Mouse (Mus musculus) A20 (cell line): Measurements from ENCODE around the gene Amot.

Experiments used
- DNase-seq: peaks from one replicate; pipeline ENCODE4 v3.0.0-alpha.2; 2011; ENCODE audit warnings: low read depth, low spot score

The Amot gene

GRCm38 (mm10) chrX:145504717-145505415, at the start of gene Amot:
Amot (minus strand) TSS chrX:145505181.
- DNase-seq: no peak

GRCm38 (mm10) chrX:145545060-145545459, 40.1 kb upstream of the Amot start:
- no peak for DNase-seq

DNA sequence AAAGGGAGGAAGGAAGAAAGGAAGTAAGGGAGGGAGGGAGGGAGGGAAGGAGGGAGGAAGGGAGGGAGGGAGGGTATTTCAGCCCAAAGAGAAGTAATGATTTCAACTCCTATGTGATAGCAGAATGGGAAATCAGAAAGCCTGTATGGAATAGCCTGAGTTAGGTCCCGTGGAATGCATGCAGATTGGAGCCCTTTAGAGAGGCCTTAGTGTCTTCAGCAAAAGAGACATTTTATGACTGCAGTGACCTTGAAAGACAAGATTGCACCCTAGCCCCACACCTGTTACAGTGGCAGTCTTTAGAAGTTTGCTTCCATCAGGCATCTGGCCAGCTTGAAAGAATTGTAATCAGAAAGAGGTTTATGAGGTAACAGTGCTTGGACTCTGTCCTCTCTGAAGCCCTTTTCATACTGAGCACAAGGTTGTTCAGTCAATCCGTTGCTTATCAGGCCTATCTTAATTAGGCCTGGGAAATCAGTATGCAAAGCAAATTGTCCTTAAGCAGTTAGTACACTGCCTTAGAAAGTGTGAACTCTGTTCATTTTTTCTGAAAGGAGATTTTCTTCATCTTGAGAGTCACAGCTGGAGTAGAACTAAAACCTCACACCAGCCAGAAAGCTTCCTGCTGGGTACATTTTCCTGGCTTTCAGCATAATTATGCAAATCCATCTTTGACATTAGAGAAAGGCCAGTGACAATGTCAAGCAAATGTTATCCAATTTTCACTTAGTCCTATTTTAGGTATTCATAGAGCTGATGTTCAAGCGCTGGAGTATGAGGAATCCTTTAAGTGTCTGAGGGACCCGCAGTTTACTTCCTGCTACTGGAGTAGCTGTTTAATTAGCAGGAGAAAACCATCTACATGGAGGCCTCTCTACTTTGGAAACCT, 38.9 kb upstream of the Amot start:
- DNase-seq: no peak

- DNase-seq: no peak
Measured at GRCm38 (mm10) chrX:145541050-145541449, 36.1 kb upstream of the Amot start.

DNA sequence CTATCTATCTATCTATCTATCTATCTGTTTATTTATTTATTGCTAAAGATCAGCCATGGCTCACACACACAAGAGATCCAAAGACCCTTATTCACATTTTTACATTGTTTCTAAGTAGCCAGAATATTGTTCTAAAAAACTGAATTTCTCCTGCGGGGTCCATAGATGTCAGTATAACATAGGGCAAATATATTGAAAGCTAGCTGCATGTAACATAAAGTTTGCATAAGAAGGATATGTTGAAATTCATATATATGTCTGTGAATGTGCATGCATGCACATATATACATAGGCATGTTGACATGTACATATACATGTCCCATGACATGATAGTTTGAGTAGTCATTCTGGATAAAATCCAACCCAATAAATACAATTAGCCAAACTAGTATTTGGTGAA, 35.3 kb upstream of the Amot start:
- no peak for DNase-seq

DNA sequence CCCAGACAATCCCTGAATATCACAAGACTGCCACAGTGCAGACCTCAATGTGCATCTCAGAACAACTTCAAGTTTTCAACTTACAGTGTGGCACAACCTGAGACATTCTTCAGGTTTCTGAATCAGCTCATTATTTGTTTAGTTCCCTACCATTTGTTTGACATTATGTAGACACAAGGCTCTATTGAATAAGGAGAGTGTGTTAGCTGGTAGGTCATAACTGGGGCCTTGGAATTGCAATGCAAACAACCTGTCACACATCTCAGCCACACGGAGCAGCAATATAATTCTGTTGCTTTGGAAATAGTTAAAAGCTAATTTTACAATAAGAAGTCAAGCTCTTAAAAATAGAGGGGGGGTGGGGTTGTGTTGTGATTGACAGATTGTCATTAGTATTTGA, 24.6 kb upstream of the Amot start:
- DNase-seq: no peak

DNA sequence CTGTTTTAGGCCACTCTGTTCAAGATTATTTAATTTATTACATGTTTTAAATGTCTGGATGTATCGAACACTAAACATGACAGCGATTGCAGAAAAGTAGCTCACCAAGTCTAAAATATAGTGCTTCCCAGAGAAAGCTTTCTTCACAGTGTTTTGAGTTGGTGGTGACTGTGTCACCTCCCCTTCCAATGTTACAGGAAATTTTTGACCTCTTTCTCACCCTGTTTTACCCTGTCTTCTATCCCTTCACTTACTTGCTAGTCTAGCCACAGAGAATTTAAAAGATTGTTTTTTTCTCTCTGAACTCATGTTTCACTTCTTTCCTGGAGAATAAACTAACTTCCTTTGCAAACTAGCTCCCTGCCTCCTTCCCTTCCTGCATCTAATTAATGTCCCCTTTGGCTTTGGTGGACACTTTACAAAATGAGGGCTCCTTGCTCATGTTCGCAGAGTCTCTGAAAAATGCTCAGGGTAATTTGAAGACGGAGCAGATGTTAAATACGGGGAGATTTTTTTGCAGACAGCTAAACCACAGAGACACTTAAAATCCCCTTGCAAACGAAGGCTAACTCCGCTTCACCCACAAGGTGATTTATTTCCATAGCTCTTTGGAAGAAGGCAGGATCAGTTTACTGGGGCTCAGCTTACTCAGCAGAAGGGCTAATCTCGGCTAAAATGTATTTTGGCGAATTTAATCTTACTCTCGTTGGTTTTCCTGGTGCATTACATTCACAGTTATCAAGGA, 11.5 kb upstream of the Amot start:
- DNase-seq: no peak

GRCm38 (mm10) chrX:145515498-145516158, 10.6 kb upstream of the Amot start:
- DNase-seq: no peak

DNA sequence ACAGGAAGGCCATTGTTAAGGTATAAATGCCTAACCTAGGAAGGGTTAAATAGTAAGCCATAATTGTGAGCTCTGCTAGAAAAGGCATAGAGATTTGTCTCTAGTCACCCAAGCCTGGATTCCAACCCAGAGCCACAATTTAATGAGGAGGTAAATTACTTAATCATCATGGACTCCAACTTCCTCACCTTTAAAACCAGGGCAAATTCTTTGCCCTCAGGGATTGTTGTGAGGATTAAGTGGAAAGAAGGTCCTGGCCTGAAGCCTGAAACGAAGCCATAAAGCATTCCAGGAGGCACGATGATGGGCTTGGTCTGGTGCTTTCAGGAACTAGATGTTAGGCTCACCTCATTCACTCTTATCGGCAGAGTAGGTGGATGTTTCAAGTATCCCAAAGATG, 5.7 kb upstream of the Amot start:
- DNase-seq: no peak

DNA sequence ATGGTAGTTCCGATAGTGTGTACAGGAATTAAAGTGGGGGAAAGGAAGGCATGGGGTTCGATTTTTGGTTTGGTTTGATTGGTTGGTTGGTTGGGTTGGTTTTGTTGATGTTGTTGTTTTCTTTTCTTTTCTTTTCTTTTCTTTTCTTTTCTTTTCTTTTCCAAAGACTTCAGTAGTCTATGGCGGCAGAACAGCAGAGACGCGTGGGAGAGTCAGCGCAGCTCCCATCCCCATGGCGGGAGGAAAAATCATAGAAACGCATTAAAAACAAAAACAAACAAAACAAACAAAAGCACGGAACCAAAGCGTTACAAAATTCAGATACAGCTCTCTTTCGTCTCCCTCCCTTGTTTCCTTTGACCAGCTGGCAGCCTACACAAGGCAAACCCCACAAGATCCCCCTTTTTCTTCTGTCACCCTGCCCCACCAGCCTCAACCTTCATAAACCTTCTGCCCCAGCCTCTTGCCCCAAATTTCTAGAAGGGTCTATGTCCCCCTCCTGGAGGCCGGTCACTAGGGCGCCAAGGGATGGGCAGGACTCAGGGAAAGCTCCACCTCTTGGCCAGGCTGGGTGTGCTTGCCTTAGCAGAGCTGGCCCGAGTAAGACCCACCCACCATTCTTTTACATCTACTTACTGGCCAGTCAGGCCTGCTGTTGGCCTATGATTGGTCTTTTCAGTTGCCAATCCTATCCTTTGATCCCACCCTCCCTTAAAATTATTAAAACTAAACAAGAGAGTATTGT, 648 bp upstream of the Amot start:
- DNase-seq: no peak

DNA sequence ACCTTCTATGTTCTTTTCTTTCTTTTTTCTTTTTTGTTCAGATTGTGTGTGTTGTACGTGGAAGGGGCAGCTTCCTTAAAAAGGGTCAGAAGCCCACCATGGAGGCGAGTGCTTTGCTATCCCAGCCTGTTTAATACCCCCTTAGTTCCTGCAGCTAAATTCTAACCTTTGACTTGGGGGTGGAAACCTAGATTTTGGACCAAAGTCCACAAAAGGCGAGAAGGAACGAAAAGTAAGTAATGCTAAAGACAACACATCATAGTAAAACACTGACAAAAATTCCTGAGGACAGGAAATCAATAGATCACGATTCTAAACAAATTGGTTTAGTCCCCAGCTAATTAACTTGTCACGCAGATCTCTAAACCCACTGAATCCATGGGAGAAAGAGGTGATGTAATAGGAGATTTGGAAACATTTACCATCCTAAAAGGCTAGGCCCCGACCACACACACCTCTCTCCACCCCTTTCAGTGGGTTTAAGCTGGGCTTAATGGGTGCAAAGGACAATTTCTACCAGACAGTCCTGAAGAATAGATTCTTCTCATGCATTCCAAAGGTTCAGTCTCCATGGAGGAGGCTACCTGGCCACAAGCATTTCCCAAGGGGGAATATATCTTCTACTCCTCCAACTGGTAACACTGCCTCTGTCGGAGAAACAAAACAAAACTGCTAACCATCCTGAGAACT, 3.2 kb downstream of the Amot start:
- no peak for DNase-seq

GRCm38 (mm10) chrX:145499101-145499500, 5.9 kb downstream of the Amot start:
- DNase-seq: no peak

GRCm38 (mm10) chrX:145498691-145499090, 6.3 kb downstream of the Amot start:
- DNase-seq: no peak

DNA sequence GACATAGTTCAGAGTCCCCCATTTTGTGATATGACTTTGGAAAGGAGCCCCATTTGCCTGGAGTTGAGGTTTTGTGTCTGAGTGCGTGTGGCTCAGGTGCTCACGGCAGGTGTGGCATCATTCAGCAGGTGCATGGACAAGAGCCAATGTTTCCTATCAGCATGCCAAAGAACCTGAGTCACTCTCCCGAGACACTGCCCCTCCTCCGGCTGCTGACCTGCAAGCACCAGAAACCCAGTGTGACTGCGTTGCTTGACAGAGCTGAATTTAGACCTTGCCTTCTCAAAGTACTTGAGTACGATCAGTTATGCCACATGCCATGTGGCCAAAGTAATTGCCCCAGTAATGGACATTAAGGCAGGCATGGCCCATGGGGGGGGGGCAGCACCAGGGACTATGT, 7.5 kb downstream of the Amot start:
- no peak for DNase-seq

GRCm38 (mm10) chrX:145495381-145495780, 9.6 kb downstream of the Amot start:
- no peak for DNase-seq

GRCm38 (mm10) chrX:145490821-145491220, 14.2 kb downstream of the Amot start:
- no peak for DNase-seq

DNA sequence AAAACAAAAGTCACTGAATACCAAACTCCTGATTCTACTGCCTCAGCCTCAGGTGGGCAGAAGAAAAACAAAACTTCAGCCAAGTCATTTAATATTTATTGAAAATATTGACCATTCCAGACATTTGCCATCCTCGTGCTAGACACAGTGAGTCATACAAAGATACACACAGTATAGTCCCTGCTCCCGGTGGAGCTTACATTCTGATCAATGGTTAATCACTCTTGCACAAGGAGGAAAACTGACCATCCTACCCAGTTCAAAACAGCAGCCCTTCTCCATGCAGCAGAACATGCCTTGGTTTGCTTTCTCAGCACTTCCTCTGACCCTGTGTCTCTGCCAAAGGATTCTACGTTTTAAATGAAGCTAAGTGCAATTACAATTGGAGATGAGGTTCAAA, 14.6 kb downstream of the Amot start:
- DNase-seq: no peak

DNA sequence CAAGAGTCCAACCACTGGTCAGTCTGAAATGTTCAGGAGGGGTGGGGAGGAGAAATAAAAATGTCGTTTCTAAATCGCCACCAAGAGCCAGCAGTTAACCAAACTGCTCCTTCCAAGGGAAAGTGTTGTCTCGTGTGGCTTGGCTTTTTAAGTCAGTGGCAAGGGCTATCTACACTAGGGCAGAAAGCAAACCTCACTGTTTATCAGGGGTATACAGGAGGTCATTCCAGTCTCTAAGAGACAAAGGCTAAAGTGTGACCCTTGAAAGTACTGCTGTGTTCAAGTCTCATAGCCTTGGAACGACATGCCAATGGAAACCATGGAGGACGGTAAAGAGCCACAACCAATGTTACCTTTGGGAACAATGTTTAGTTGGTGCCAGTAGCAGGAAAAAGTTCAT, 15.0 kb downstream of the Amot start:
- no peak for DNase-seq

DNA sequence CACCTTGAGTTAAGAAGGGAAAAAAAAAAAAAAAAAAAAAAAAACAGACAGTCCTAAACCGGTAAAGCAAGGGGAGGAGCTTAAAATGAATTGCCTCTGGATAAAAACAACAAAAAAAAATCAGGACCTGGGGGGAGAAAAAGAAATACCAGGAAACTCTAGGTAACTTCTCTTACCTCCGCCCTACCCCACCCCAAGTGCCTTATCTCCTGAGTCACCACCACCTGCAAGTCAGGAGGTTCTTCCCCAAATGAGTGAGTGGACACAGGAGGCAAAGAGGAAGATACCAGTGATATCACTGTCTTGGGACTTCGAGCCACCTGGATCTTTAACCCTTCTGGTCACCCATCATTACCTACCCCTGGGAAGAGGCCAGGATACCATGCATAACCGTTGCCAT, 19.5 kb downstream of the Amot start:
- no peak for DNase-seq

DNA sequence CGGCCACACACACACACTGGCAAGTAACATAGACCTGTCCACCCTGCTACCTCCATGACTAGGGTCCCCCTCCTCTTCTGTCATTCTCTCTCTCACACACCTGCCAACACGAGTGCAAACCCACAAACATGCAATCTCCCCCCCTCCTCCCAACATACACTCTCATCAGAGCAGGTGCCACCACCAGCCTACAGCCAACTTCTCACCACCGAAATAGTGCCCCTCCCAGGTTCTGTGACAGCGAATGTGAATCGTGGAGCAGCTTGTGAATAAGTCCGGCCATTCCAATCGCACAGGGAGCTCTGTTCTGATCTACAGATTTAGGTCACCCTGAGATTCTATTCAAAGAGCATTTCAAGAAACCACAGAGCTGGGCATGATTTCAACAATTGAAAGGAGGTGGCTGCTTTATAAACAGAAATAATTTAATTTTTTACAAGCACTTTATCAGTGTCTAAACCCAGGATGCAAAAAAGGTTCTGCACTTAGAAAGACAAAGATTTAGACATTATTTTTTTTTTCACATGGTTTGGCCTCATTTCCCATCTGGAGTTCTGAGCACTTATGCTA, 21.4 kb downstream of the Amot start:
- DNase-seq: no peak
